Mouse (Mus musculus): Measurements from ENCODE around the gene Ralbp1.

The Ralbp1 gene

DNA sequence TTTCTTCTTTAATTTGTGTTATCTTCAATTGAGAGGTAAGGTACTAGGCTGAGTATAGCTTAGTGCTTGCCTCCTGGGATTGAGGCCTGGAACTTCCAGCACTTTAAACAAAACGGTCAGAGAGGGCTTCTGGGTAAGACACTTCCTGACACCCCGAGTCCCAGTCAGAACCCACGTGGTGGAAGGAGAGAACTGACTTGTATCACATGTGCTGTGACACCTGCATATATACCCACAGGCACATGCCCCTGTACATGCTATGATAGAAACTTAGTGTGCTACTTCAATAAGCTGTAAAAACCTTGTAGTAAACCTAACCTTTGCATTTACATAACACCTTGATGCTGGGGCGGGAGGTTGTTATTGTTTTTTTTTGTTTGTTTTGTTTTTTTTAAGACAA is 87.2 kb downstream of the Ralbp1 start:
- no peak for DNase-seq (ENCODE audit: low read depth, low spot score)
